Mouse (Mus musculus): ENCODE results near the gene Gm28845. TPM values are rescaled to one million over a fixed set of nuclear protein-coding genes. Genes with fewer than 3 reads are reported as not detected.

The Gm28845 gene
- polyA plus RNA-seq (2021; fragmentation: Nextera tagmentation), result 0.55 and 1.4 TPM in 2 replicates
- long read RNA-seq, experiment 1, result 0 reads
- long read RNA-seq, experiment 2, result 0 reads

GRCm38 (mm10) chr1:65119438-65119837 is at the start of gene Gm28845:
Gene Gm28845 (minus strand): TSS chr1:65119558.

GRCm38 (mm10) chr1:65122574-65123372 is 3.4 kb upstream of the Gm28845 start, which contains the start of gene D630023F18Rik:
Gene D630023F18Rik (minus strand): TSS chr1:65123214.

DNA sequence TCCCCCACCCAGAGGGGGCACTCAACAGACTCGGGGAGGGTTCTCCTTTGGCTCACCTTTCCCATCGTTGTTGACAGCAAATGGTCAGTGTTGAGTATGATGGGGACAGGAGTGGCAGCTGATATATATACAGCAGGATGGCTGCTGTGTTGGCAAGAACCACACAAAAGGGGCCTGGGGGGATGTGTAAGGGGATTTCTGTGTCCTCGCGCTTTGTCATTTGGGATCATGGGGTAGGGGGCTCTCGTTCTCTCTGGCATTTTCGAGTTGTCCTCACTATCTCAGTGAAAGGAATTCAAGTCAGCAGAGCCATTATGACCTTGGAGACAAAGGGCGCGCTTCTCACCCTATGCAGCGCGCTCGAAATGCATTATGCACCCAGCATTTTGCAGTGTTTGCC is 16.1 kb downstream of the Gm28845 start, which contains the start of gene Cryga:
Gene Cryga (minus strand): TSS at position 101 of the 400 bp plus-strand sequence.

GRCm38 (mm10) chr1:65082188-65082587 is 37.2 kb downstream of the Gm28845 start, which contains the start of gene Crygb:
Gene Crygb (minus strand): TSS chr1:65082288.

DNA sequence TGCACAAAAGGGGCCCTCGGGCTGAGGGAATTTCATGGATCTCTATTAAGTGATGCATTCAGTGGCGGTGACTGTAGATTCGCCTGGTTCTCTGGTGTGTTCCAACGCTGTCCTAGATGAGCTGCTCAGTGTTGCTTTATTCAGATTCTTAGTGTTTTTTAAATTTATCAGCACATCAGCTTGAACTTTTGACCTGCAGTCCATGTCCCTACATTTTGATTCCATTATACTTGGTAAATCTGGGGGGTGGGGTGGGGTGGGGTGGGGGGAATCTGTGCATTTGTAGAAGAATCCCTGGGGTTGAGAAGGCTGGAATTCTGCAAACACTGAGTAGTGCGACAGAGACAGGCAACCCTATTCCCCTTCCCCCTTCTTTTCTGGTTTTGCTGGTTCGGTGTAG is 45.8 kb downstream of the Gm28845 start, which contains the start of gene Crygc:
Gene Crygc (minus strand): TSS at position 101 of the 400 bp plus-strand sequence.

GRCm38 (mm10) chr1:65063352-65063751 is 56.0 kb downstream of the Gm28845 start, which contains the start of gene Crygd:
Gene Crygd (minus strand): TSS chr1:65063452.

DNA sequence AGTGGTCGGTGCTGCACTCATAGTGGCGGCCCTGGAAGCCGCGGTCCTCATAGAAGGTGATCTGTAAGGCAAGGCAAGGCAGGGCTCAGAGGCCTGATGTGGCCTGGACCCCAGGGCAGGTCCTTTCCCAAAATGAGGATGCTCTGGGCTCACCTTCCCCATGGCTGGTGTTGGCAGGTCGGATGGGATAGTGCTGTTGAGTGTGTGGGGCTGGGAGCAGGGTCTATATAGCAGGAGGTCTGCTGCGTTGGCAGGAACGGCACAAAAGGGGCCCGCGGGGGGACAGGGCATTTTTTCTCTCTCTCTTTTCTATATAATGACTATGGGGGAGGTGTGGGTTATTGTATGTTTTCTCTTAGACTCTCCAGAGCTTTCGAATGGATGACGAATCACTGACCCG is 68.4 kb downstream of the Gm28845 start, which contains the start of gene Cryge:
Gene Cryge (minus strand): TSS at position 198 of the 400 bp plus-strand sequence.

Other genes starting within 250 kb of the Gm28845 start
- 9.4 and 10.4 TPM in 2 replicates for gene Plekhm3, start 162.7 kb downstream of the Gm28845 start, polyA plus RNA-seq (2021; fragmentation: Nextera tagmentation)
- not detected in 2 replicates for gene Akr1cl, start 86.8 kb downstream of the Gm28845 start, polyA plus RNA-seq (2021; fragmentation: Nextera tagmentation)
- not detected in 2 replicates for gene Cryge, start 68.4 kb downstream of the Gm28845 start, polyA plus RNA-seq (2021; fragmentation: Nextera tagmentation)
- not detected in 2 replicates for gene Crygd, start 56.1 kb downstream of the Gm28845 start, polyA plus RNA-seq (2021; fragmentation: Nextera tagmentation)
- gene Crygc, start 45.9 kb downstream of the Gm28845 start, polyA plus RNA-seq (2021; fragmentation: Nextera tagmentation), result not detected in 2 replicates
- gene Crygb, start 37.3 kb downstream of the Gm28845 start, polyA plus RNA-seq (2021; fragmentation: Nextera tagmentation), result not detected in 2 replicates
- 2.0 and 2.2 TPM in 2 replicates for gene Cryga, start 16.2 kb downstream of the Gm28845 start, polyA plus RNA-seq (2021; fragmentation: Nextera tagmentation)
- gene D630023F18Rik, start 3.7 kb upstream of the Gm28845 start, polyA plus RNA-seq (2021; fragmentation: Nextera tagmentation), result 14.6 and 18.2 TPM in 2 replicates
- 42.1 and 44.6 TPM in 2 replicates for gene Idh1, start 66.9 kb upstream of the Gm28845 start, polyA plus RNA-seq (2021; fragmentation: Nextera tagmentation)
- 3.7 and 4.0 TPM in 2 replicates for gene Pikfyve, start 67.1 kb upstream of the Gm28845 start, polyA plus RNA-seq (2021; fragmentation: Nextera tagmentation)
- gene Pth2r, start 162.5 kb upstream of the Gm28845 start, polyA plus RNA-seq (2021; fragmentation: Nextera tagmentation), result 0.36 and 0.44 TPM in 2 replicates

Measured in layer of hippocampus, adult 6 months (tissue).